Mouse (Mus musculus) lung, embryonic 15.5 days (tissue): ENCODE data around the gene Uggt1. TPM values are rescaled to one million over a fixed set of nuclear protein-coding genes. Genes with fewer than 3 reads are reported as not detected.

Experiments
- ATAC-seq: fragments of 200-750 bp; cut with Nextera tagmentation; 2 replicates; pipeline ENCODE4 v1.8.0; 2017; ENCODE audit warnings: moderate number of reproducible peaks, borderline replicate concordance; ENCODE audit not compliant: low FRiP score, low TSS enrichment; ENCODE audit errors: extremely low read depth
- H3K27ac ChIP-seq: fragments of 300-500 bp; sonication (generic); 2 replicates; pipeline ENCODE4 v1.5.1; 2015; ENCODE audit warnings: moderate library complexity, mild to moderate bottlenecking, inconsistent platforms
- H3K27me3 ChIP-seq: fragments of 300-500 bp; sonication (generic); 2 replicates; pipeline ENCODE4 v1.6.1; 2015; ENCODE audit warnings: inconsistent platforms
- H3K36me3 ChIP-seq: fragments of 300-500 bp; sonication (generic); 2 replicates; pipeline ENCODE4 v1.6.1; 2015; ENCODE audit warnings: inconsistent platforms
- H3K4me1 ChIP-seq: fragments of 300-500 bp; sonication (generic); 2 replicates; pipeline ENCODE4 v1.6.1; 2015; ENCODE audit warnings: inconsistent platforms
- H3K4me2 ChIP-seq: fragments of 300-500 bp; sonication (generic); 2 replicates; pipeline ENCODE4 v1.6.1; 2015; ENCODE audit warnings: inconsistent platforms, mild to moderate bottlenecking, moderate library complexity
- H3K4me3 ChIP-seq: fragments of 300-500 bp; sonication (generic); 2 replicates; pipeline ENCODE4 v1.5.1; 2015; ENCODE audit warnings: mild to moderate bottlenecking, inconsistent platforms
- H3K9ac ChIP-seq: fragments of 300-500 bp; sonication (generic); 2 replicates; pipeline ENCODE4 v1.6.1; 2015; ENCODE audit warnings: inconsistent platforms
- H3K9me3 ChIP-seq: fragments of 300-500 bp; sonication (generic); 2 replicates; pipeline ENCODE4 v1.6.1; 2016; ENCODE audit warnings: inconsistent platforms
- WGBS: fragments of 180-500 bp; shearing (Covaris S2); methylation state at CpG from one replicate; pipeline ENCODE4 v1.1.7; 2015; 5-methylcytosine and 5-hydroxymethylcytosine counted together
- microRNA-seq: library from miRNA; unstranded; fragments of <30 nt; microRNA quantifications from one replicate; pipeline ENCODE4, GENCODE M21; 2016
- polyA plus RNA-seq: library from polyadenylated mRNA; unstranded; fragments of >200 nt; fragmentation: Nextera tagmentation; extraction: Ambion mirVana; gene quantifications from 2 replicates; pipeline ENCODE4 v1.2.1, GENCODE M21; 2015

Uggt1 gene
- polyA plus RNA-seq, 1 experiment from 2014 or later: 57.2 TPM

DNA sequence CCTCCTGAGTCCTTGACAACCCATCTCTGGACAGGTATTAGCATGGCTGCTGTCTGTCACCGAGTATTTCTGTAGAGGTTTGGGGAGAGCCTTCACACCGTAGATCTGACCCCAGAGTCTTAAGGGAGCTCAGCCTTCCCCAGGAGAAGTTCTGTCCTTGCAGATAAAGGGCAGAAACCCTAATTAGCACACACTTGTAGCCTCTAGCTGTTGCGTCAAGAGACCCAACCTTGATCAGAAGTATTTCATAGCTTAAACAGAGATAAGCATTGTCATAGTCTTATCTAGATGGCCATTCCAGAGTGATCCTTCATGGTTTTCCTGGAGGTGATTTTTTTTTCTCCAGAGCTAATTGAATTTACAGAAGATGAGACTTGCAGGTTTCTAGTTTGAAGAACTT lies 144.1 kb downstream of the Uggt1 start:
- no peak overlapping the region for H3K4me2 ChIP-seq
- ATAC-seq: no peak
- no peak overlapping the region for H3K9ac ChIP-seq
- H3K27ac ChIP-seq: no peak overlapping the region
- H3K4me3 ChIP-seq: no peak overlapping the region
- no peaks in the 10 kb centered on the region for H3K9me3 ChIP-seq
- peaks cover 28% of the 10 kb centered on the region for H3K36me3 ChIP-seq
- no peaks in the 10 kb centered on the region for H3K4me1 ChIP-seq
- H3K27me3 ChIP-seq: no peaks in the 10 kb centered on the region
- WGBS: 72% methylated on average over 3 of the region's 3 CpGs

DNA sequence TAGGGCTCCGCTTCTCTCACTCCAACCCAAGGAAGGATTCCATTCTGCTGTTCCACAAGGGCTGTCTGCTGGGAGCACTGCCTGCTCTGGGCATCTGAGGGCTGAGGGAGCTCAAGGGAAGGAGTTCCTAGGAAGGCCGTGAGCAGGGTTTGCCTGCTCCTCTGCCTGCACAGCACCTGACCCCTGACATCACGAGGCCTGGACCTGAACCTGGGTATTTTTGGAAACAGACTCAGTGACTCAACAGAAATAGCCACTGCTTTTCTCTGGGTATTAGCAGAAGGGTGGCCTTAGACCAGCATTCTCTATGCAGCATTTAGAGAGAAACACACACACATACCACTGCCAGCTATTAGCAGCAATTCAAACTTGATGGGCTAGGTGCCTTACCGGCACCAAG lies 146.1 kb downstream of the Uggt1 start:
- Histone ChIP-seq H3K36me3 (peaks cover 17% of the 10 kb centered on the region), H3K27ac (no peak overlapping the region), H3K27me3 (no peaks in the 10 kb centered on the region), H3K4me3 (no peak overlapping the region), H3K4me1 (no peaks in the 10 kb centered on the region), H3K4me2 (no peak overlapping the region), H3K9ac (no peak overlapping the region), H3K9me3 (no peaks in the 10 kb centered on the region)
- no peak for ATAC-seq
- WGBS: 81% methylated on average over 4 of the region's 4 CpGs

DNA sequence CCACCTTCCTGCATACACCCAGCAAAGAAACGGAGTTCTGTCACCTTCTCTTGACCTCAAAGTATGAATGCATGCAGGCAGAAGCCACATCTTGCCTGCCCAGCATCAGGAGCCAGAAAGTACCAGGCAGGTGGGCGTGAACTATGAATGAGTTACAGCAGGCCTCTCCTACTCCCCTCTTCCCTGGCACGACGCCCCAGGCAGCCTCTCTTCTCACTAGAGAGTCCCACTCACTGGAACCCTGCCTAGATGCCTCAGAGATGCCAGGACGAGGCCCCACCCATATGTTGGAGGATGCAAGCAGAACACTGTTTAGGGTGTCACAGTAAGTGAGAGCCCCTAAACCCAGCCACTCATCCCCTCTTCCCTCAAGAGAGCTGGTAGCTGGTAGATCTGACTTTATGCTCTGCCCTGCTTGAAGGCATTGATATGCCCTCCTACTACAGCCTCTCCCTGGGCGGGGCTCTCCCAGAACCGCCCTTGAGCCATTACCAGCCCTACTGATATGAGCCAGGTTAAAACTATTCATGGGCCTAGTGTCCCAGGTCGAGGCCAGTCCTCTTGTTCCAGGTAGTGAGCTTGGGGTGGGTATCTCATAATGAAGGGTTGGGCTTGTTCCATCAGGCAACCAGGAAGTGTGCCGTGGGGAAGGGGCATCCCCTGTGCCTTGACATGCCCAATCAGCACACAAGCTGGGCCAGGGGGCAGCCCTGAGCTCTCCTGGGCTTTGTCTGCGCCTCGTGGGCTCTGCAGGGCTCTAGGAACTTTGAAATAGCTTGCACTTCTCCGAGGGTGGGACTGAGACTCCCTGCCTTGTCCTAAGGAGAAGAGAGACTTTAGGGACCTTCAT lies 148.9 kb downstream of the Uggt1 start:
- WGBS: 72% methylated on average over 12 of the region's 12 CpGs
- Histone ChIP-seq H3K36me3 (peaks cover 9% of the 10 kb centered on the region; the same call in 1 of the 2 replicates), H3K27me3 (no peaks in the 10 kb centered on the region), H3K9me3 (no peaks in the 10 kb centered on the region), H3K27ac (no peak overlapping the region), H3K4me2 (no peak overlapping the region), H3K4me3 (no peak overlapping the region), H3K4me1 (no peaks in the 10 kb centered on the region), H3K9ac (no peak overlapping the region)
- ATAC-seq: peak; percentile 53; the same call in 1 of the 2 replicates

DNA sequence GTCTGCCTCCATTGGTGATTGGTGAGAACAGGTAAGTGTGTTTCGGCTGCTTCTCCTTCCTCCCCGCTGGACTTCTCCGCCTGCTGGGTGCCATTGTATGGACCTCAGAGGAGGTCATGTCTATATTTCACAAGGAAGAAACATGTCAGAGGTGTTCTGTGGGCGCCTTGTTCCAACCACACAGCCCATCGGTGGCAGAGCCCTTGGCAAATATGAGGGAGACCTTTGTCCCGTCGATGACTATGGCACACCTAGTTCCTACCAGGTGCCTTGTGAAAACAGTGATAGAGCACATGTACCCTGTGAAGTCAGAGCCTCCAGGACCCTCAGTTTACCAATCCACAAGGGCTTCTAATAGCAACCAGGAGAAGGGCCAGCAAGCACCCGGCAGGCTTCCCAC lies 150.8 kb downstream of the Uggt1 start:
- H3K4me1 ChIP-seq: peaks cover 16% of the 10 kb centered on the region
- H3K9me3 ChIP-seq: no peaks in the 10 kb centered on the region
- H3K9ac ChIP-seq: no peak overlapping the region
- no peak overlapping the region for H3K4me2 ChIP-seq
- no peaks in the 10 kb centered on the region for H3K27me3 ChIP-seq
- no peak overlapping the region for H3K27ac ChIP-seq
- WGBS: 92% methylated on average over 8 of the region's 8 CpGs
- ATAC-seq: no peak
- H3K36me3 ChIP-seq: peaks cover 9% of the 10 kb centered on the region; the same call in 1 of the 2 replicates
- no peak overlapping the region for H3K4me3 ChIP-seq

DNA sequence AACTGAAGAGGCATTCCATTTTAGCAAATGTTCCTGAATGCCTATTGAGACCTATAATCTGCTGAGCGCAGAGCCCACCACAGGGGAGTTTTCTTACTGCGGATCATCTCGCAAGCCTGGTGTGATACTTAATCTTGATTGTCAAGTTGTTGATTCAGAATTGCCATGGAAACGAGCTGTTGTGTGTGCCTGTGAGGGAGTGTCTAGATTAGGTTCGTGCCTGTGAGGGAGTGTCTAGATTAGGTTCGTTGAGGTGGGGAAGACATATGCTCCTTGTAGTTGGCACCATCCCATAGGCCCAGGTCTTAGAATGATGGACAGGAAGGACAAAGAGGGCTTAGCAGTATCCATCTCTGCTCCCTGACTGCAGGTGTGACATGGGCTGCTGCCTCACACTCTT lies 153.3 kb downstream of the Uggt1 start:
- H3K36me3 ChIP-seq: peaks cover 14% of the 10 kb centered on the region
- ATAC-seq: no peak
- no peak overlapping the region for H3K9ac ChIP-seq
- no peak overlapping the region for H3K27ac ChIP-seq
- no peaks in the 10 kb centered on the region for H3K27me3 ChIP-seq
- H3K4me3 ChIP-seq: no peak overlapping the region
- H3K9me3 ChIP-seq: no peaks in the 10 kb centered on the region
- H3K4me1 ChIP-seq: peaks cover 28% of the 10 kb centered on the region
- 65% methylated on average over 6 of the region's 6 CpGs for WGBS
- H3K4me2 ChIP-seq: no peak overlapping the region

DNA sequence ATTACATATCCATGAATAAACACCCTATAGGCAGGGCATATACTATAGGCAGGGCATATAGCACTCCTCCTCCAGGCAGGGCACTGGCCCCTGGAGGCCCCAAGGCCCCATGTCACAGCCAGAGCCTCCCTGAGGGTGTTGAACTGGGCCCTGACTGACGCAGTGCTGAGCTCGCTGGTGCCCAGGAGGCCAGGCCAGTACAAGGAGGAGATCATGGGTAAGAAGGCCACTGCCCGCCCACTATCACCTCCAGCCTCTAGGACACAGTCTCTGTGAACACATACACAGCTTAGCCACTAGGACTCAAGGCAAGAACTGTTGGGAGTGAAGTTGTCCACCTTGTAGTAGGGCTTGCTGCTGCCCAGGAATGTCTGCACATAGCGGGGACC lies 153.8 kb downstream of the Uggt1 start:
- H3K27ac ChIP-seq: no peak overlapping the region
- peak; percentile 38 for ATAC-seq
- H3K4me1 ChIP-seq: peaks cover 28% of the 10 kb centered on the region
- no peak overlapping the region for H3K4me3 ChIP-seq
- WGBS: 87% methylated on average over 4 of the region's 4 CpGs
- no peak overlapping the region for H3K4me2 ChIP-seq
- H3K9me3 ChIP-seq: no peaks in the 10 kb centered on the region
- H3K27me3 ChIP-seq: no peaks in the 10 kb centered on the region
- H3K36me3 ChIP-seq: peaks cover 17% of the 10 kb centered on the region
- no peak overlapping the region for H3K9ac ChIP-seq

Small RNA genes within 50 kb of the gene (microRNA-seq; reads per million reads assigned to microRNA genes)
- not detected for gene Mir6897

Other genes starting within 250 kb of the Uggt1 start
- gene Hs6st1, start 176.3 kb downstream of the Uggt1 start, polyA plus RNA-seq: 11.7 and 12.7 TPM in 2 replicates
- gene Neurl3, start 30.0 kb upstream of the Uggt1 start, polyA plus RNA-seq: 8.0 and 8.3 TPM in 2 replicates
- 8.0 and 8.9 TPM in 2 replicates for gene Arid5a, start 63.0 kb upstream of the Uggt1 start, polyA plus RNA-seq
- 37.5 and 40.8 TPM in 2 replicates for gene Kansl3, start 124.5 kb upstream of the Uggt1 start, polyA plus RNA-seq
- gene Fer1l5, start 127.6 kb upstream of the Uggt1 start, polyA plus RNA-seq: 0.57 and 0.66 TPM in 2 replicates
- 47.0 and 49.5 TPM in 2 replicates for gene Lman2l, start 200.6 kb upstream of the Uggt1 start, polyA plus RNA-seq
- gene Cnnm4, start 226.9 kb upstream of the Uggt1 start, polyA plus RNA-seq: 10.8 and 12.5 TPM in 2 replicates